Mouse (Mus musculus): Measurements from ENCODE around the gene Agap1.

Agap1 gene

GRCm38 (mm10) chr1:89576985-89577384, 122.4 kb downstream of the Agap1 start:
- no peak for DNase-seq (ENCODE audit: low spot score)

GRCm38 (mm10) chr1:89580031-89580998, 125.7 kb downstream of the Agap1 start:
- peak; percentile 55 for DNase-seq (ENCODE audit: low spot score)

- DNase-seq (ENCODE audit: low spot score): peak; percentile 35
These were observed 126.6 kb downstream of the Agap1 start for GRCm38 (mm10) chr1:89580999-89581765.

GRCm38 (mm10) chr1:89581766-89582125, 127.1 kb downstream of the Agap1 start:
- DNase-seq (ENCODE audit: low spot score): no peak

- DNase-seq (ENCODE audit: low spot score): no peak
These were observed 128.8 kb downstream of the Agap1 start for GRCm38 (mm10) chr1:89583369-89583768.

- DNase-seq (ENCODE audit: low spot score): no peak
These were observed 132.5 kb downstream of the Agap1 start for GRCm38 (mm10) chr1:89586991-89587683.

GRCm38 (mm10) chr1:89588154-89588553, 133.5 kb downstream of the Agap1 start:
- no peak for DNase-seq (ENCODE audit: low spot score)

- DNase-seq (ENCODE audit: low spot score): no peak
These were observed 136.4 kb downstream of the Agap1 start for GRCm38 (mm10) chr1:89590994-89591393.

GRCm38 (mm10) chr1:89593219-89593618, 138.6 kb downstream of the Agap1 start:
- no peak for DNase-seq (ENCODE audit: low spot score)

GRCm38 (mm10) chr1:89594999-89595398, 140.4 kb downstream of the Agap1 start:
- no peak for DNase-seq (ENCODE audit: low spot score)

GRCm38 (mm10) chr1:89595421-89595820, 140.8 kb downstream of the Agap1 start:
- DNase-seq (ENCODE audit: low spot score): no peak

- DNase-seq (ENCODE audit: low spot score): no peak
These were observed 141.6 kb downstream of the Agap1 start for GRCm38 (mm10) chr1:89596223-89596622.

- DNase-seq (ENCODE audit: low spot score): no peak
These were observed 144.3 kb downstream of the Agap1 start for GRCm38 (mm10) chr1:89598906-89599305.

GRCm38 (mm10) chr1:89599983-89600741, 145.6 kb downstream of the Agap1 start:
- no peak for DNase-seq (ENCODE audit: low spot score)

- DNase-seq (ENCODE audit: low spot score): no peak
These were observed 146.7 kb downstream of the Agap1 start for GRCm38 (mm10) chr1:89601349-89601748.

GRCm38 (mm10) chr1:89602879-89603278, 148.3 kb downstream of the Agap1 start:
- no peak for DNase-seq (ENCODE audit: low spot score)

GRCm38 (mm10) chr1:89606612-89607011, 152.0 kb downstream of the Agap1 start:
- DNase-seq (ENCODE audit: low spot score): no peak

- DNase-seq (ENCODE audit: low spot score): no peak
These were observed 154.2 kb downstream of the Agap1 start for GRCm38 (mm10) chr1:89608766-89609165.

GRCm38 (mm10) chr1:89609964-89610363, 155.4 kb downstream of the Agap1 start:
- no peak for DNase-seq (ENCODE audit: low spot score)

GRCm38 (mm10) chr1:89611521-89611920, 156.9 kb downstream of the Agap1 start:
- DNase-seq (ENCODE audit: low spot score): no peak

- no peak for DNase-seq (ENCODE audit: low spot score)
These were observed 158.7 kb downstream of the Agap1 start for GRCm38 (mm10) chr1:89613234-89613870.
